Mouse (Mus musculus) urinary bladder, postnatal 14 days (tissue): ENCODE measurements around the gene Inafm2.

Source experiments
- DNase-seq: peaks from one replicate; pipeline ENCODE4 v3.0.0; 2021; ENCODE audit warnings: low spot score

Gene Inafm2

DNA sequence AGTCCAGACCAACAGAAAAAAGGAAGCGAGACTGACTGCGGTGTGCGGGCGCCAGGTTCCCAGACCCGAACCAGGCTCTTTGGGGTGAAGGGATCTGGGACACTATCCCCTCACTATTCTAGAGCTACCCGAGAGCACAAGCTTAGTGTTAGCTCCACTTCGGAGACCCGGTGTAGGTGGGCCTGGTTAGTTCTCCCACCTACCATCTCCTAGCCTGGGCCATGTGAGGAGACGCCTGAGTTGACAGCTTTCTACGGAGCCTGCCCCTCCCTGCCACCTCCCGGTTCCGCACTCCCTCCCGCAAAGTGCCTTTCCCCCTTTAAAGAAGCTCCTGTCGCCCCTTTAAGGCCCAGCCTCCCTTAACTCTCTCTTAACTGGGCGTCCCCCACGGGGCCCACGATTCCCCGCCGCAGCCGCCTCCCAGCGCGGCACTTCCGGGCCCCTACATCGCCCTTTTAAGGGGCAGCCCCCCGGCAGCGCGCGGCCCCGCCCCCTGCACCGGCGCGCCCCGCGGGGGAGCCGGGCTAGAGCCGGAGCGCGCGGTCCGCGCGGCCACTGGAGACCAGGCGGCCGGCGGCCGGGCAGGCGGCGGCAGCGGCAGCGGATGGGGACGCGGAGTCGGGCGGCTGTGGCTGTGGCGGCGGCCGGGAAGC is at the start of gene Inafm2:
Inafm2 (plus strand) TSS at position 527 of the 653 bp plus-strand sequence.
- DNase-seq = peak; percentile 90

DNA sequence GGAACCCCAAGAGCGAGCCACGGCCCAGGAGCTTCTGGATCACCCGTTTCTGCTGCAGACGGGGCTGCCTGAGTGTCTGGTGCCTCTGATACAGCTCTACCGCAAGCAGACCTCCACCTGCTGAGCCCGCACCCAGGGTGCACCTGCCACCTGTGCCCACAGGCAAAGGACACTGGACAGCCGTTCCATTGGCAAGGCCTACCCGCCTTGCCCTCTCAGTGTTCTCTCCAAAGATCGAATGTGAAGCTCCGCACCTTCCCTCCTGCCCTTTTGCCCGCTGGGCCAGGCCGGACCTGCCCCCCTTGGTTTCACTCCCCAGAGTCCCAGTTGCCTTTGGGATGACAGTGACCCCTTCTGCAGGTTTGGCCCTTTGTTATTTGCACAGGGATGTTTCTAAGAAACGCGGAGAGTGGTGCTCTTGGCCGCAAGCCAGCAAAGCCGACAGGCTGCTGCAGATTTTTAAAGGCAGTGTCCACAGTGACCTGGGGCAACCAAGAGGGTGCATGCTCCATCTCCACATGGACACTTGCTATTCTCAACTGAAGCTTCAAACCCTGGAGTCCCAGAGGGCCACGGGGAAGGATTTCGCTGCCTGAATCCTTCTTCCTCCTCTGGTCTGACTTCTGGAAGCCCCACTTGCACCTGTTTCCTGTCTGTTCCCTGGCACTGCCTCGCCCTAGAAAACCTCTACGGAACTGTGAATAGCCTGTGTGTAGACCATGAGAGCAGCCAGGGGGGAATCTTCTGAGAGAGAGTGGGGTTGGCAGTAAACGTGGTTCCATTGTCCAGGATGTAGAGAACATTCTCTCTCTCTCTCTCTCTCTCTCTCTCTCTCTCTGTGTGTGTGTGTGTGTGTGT is 48.9 kb upstream of the Inafm2 start:
- DNase-seq = no peak

DNA sequence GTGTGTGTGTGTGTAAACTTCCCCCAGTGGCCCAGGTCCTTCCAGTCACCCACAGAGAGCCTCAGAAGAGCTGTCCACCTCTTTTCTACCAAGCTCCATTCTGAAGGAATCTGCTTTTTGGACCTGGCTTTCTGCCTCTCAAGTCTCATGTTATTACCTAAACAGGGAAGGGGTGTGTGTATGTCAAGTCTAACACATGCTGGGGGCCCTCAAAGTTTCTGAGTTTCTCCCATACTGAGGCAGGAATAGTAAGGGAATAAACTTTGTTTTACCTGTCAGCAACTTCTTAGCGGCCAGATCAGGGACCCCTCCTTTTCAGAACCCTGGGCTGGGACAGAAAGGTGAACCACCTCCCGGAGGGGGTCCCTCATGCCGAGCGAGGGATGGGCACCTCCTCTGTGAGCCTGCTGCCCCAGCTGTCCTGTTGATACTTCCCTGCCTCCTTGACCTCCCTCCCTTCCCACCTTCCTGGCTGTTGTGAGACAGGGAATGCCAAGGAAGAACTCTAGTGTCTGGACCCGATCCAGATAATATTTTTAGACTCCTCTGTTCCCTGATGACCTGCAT is 48.2 kb upstream of the Inafm2 start:
- no peak for DNase-seq

DNA sequence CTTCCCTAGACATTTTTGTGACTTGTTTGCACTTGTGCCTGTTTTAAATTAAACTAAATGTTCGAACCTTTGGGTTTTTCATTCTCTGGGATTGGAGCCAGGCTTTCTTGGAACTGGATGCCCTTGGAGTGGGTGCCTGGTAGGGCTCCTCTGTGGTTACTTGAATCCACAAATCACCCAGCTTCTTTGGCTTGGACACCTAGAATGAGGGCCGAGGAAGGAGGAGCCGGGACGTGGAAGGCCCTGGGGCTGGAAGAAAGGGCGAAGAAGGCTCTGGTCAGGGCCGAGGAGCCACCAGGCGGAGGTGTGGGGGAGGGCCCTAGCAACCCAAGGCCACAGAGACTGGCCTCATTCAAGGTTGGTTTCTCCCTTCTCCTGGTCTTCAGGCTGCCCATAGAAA is 47.6 kb upstream of the Inafm2 start:
- DNase-seq = no peak

DNA sequence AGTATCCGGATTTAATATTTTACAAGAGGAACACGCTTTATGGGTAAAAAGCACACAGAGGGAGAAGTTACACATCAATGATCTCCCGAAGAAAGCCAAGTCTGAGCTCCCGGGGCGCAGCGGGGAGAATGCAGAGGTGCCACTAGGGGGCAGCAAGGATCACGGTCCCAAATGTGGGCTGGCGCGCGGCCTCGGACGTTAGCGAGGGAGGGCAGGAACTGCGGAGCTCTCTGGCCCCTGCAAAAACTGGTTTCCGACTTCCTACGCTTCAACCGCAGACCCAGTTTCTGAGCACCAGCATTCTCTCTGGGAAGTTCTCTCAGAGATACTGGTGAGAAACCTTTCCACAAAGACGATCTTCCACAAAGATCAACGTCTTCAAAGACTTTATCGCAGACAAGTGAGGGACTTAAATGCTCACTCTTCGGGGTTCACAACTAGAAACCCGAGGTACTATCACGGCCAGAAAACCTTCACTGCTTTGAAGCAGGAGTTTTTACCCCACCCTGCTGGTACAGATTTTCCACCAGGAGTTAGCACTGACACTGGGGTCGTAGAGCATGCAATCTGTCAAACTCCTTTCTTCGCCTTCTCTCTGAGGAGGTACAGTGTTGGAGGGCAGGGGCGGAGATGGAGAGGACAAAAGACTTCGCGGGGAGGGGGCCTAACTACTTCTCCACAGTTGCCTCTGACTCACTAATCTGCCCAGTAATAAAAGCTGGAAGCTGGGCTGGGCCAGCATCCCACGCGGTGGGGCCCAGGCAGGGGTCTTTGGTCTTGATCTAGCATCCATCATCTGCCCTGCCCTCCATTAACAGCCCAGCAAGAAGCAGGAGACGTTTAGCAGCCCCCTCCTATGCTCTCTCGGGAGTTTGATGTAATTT is 45.1 kb upstream of the Inafm2 start:
- DNase-seq = peak; percentile 89

DNA sequence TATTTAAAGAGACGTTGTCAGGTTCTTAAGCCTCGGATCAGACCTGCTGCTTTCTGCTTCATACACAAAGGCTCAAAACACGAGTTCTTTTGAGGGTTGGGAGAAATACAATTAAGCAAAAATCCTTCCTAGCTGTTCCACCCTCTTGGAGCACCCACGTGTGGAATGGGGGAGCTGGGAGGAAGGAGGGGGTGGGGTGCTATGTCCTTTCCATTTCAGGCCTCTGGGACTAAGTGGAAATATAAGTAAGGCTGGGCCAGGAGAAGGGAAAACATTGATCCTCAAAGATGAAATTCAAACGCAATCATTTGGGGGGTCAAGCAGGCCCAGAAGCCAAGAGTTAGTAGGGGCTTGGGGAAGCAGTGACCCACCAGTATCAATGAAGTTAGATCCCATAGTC is 44.4 kb upstream of the Inafm2 start:
- DNase-seq = no peak

DNA sequence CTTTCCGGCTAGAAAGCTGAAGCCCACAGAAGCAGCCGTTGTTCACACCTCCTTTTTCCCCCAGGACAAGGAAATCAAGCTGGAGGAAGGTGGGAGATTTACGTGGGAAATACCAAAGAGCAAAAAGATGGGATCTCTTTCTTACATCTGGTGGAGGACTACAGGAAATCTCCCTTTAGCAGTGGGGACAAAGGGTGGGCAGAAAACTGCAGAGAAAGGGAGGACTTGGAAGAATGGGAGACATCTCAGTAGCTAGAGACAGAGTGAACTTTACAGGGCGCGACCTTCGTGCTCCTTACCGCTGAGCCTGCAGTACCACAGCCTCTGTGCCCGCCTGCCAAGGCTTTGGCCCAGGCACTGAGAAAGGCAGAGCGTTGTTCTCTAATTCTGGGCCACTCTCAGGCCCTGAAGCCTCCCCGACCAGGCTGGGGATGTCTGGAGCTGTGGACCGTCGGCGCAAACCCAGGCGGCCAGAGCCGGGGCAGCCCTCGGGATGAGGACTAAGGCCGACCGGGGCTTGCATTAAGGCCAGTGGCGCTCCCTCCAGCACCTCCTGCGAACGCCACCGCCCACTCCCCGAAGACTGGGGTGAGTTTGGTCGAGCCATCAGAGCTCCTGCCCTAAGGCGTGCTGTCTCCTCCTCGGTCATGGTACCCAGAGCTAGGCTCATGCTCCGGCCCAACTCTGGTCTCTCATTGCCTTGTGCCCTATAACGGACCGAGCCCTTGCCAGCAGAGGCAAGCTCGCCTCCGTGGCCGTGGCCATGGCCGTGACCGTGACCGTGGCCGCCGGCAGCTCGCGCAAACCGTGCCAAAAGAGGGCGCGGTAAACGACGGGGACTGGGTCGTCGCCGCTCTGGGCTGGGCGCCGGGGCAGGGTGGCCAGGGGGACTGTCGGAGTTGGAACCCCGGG is 43.3 kb upstream of the Inafm2 start:
- DNase-seq = no peak

DNA sequence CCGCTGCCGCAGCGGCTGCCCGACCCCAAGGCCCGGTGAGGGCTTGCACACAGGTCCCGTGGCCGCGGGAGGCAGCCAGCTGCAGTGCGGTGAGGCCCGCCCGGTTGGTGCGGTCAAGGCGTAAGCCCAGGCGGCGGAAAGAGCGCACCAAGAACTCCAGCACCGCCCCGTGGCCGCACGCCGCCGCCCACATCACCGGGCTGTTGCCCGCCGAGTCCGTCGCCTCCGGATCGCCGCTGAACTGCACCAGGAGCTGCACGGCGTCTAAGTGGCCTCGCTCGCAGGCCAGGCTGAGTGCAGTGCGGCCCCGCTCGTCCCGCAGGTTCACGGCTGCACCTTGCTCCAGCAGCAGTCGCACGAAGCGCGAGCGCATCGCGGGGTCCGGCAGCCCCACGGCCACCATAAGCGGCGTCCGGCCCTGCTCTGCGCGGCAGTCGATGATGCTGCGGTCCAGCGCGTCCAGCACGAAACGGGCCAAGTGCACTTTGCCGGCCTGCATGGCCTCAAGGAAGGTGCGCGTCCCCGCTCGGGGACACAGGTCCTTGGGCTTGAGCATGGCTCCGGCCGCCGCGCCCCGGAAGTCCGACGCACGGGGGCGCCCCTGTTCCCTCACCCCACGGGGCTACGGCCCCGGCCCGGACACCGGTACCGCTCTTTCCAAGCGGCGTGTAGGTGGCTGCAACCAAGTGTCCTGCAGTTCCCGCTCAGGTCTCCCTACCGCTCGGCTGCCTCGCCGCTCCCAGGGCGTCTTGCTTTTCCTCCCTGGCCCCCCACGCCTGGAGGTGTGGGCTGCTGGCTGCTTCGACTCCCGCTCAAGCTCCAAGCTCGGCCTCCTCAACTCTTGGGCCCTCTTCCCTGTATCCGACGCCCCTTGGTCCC is 42.4 kb upstream of the Inafm2 start:
- DNase-seq = peak; percentile 43

DNA sequence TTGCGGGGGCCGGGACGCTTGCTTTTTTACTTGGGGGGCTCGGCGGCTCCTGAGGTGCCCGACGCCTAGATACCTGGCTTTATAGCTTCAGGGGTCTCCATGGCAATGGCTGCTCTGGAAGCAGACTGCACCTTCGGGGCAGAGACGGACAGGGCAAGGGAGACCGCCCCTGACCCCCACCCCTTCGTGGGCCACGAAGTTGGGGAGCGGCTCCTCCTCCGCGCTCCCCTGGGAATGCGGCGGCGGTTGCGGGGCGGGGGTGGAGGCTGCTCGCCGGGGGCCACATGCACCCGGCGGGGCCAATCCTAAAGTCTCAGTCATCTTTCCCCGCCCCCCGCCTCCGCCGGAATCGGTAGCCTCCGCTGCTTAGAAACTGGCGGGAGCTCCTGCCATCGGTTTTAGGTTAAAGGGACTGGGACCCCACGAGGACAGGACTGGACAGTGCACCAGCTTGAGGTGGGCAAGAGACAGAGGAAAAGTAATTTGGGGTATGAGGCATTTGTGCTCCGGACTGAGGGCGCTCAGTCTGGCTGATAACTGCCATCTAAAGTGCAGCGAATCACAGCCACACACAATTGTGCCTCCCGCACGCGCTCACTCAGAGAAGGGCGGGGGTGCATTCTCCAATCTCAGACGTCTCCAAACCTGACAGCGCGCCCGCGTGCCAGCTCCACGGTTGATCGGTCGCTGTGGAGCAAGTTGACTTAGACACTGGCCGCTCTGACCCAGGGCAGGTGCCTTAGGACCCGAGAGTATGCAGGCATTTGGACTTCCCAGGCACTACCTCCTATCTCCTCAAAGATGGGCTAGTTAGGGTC is 41.4 kb upstream of the Inafm2 start, which contains the start of gene Ankrd63:
Ankrd63 (minus strand) TSS at position 51 of the 818 bp plus-strand sequence.
- DNase-seq = no peak

DNA sequence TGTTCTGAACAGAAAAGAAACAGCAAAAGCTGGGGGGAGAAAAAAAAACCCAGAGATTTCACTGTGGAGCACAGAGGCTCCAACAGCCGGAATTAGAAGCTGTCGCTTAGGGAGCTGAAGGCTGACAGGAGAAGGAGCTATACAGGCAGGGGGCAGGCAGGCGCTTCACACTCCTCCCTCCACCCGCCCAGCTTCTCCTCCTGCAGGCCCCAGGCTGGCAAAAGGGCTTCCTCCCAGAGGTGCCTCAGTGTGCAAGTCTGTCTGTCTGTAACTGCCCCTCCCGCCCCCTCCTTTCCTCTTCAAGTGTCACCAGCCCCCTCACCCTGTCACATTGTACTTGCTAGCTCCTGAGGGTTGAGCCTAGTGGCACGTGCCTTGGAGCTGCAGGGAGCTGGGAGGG is 39.1 kb upstream of the Inafm2 start:
- DNase-seq = no peak

DNA sequence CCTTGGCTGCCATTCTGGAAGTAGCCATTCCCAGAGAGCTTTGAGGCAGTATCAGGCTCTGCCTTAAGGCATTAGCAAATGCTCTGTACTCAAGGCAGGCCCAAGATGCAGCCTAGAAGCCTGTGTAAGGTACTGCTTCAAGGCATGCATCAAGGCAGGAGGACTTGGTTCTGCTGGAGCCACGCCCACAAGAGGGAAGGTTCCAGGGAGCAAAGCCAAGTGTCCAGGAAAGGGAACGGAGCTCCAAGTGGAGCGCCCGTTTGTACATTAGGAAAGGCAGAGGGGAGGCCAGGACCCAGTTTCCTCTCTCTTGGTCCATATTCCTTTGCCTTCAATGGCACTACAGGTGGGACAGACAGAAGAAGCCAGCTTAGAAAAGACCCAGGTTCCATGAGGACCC is 37.1 kb upstream of the Inafm2 start:
- no peak for DNase-seq

DNA sequence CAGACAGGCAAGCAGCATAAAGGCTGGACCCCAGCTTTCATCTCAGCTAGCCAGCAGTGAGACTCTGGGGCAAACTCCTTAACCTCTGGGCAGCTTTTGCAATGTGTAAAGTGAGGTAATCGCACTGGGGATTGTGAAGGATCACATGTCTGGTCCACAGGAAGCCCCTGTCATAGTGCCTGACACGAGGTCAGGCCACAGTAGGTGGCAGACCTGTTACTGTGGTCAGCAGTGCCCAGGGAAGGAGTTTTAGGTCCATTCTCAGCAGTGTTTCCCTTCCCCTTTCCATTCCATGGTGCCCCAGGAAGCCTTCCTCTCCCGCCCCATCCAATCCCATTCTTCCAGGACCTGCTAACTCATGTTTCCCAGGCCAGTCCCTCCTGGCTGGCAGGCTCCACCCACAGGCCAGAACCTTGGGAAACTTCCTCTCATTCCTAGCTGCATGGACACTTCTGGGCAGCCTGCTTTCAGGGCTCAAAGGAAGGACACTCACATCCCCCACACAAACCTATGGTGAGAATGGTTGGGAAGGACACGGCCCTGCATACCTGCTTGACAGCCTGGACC is 35.8 kb upstream of the Inafm2 start:
- no peak for DNase-seq

DNA sequence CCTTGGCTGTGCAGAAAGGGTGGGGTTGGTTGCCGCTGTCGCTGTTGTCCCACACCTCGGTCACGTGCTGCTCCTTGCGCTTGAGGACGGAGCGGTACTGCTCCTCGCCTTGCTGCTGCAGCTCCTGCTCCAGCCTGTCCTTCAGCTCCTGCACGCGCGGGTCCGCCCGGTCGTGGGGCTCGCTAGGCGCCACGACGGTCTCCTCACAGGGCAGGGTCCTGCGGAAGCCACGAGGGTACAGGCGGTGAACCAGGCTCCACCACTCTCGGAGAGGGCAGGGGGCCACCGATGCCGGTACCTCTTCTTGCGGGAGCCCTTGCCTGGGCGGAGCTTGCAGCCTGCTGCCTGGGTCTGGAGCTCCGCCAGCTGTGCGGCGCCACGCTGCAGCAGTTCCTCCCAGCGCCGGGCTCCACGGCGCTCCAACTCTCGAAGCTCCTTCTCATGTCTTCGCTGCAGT is 34.5 kb upstream of the Inafm2 start:
- peak; percentile 46 for DNase-seq

DNA sequence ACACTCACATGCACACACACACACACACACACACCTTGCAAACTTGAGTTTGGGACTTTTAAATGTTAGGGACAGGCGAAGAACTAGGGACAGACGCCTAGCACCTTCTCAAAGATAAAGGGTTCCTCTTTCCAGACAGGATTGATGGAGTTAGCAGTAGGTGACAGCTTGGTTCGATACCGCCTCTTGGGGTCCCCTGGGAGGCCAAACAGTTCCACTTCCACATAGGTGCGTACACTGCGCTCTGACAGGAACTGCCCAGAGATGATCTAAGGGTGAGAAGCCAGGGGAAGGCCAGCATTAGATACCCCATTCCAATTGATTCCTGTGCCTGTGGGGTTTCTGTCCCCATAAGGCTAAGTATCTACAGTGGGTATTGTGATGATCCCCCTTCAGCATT is 31.9 kb upstream of the Inafm2 start:
- DNase-seq = no peak

DNA sequence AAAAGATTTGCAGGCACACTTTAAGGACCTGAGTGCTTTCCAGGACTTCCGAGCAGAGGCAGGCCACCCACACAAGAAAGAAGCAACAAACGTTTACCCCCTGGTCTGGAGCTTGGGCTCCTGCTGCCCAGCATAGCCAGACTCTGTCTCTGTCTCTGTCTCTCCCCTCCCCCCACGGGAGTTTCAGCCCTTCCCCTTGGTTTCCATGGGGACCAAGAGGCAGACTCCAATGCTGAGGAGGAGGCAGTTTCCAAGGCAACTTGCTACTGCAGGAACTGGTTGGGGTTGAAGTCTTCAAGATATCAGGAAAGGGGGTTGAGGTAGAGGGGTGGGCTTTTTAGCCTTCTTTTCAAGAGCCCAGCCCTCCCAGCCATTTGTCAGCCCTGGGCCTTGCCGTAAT is 31.3 kb upstream of the Inafm2 start:
- no peak for DNase-seq

DNA sequence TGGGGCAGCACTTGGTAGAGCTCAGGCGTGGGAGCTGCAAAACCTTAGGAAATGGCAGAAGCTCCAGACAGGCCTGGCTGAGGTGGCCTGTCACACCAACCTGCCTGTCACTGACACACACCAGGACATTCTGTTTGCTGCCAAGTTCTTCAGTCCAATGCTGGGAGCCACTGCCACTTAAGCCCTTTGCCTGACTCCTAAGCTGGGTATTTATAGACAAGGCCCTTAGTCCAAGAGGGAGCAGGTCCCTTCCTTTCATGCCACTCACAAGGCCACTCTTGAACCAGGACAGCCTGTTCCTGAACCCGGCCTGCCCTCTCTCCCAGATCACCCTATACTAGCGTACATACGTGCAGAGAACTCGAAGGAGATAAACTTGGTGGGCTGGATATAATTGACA is 28.9 kb upstream of the Inafm2 start:
- no peak for DNase-seq

DNA sequence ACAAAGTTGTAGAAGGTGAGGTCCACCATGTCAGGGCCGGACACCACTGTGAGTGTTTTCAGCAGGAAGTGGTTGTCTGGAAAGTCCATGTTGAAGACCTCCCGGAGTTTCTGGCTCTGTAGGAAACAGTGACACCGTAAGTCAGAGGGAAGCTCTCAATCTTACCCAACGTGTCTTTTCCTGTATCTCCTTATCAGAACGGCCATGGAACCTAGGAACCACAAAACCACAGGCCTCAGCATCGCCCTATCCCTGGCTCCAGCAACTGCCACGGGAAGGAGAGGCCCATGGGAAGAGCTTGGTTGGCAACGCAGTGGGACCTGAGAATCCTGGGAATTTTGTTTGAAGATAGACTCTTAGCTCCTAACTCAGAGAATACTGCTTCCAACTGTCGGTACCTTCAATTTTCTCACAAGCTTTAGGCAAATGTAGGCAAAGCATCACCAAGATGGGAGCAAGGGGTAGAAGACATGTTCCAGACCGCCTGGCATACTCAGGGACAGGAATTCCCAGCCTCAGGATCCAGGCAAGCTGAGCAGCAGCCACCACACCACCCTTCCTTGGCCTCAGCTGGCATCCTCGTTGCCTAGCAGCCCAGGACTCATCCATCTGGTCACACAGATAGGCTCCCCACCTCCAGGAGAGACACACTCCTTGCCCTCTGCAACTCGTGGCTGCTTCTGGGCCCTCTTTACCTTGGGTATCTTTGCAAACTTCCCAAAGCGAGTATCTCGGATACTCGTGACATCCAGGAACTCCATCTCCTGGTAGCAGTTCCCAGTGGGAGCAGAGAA is 21.7 kb upstream of the Inafm2 start:
- no peak for DNase-seq

DNA sequence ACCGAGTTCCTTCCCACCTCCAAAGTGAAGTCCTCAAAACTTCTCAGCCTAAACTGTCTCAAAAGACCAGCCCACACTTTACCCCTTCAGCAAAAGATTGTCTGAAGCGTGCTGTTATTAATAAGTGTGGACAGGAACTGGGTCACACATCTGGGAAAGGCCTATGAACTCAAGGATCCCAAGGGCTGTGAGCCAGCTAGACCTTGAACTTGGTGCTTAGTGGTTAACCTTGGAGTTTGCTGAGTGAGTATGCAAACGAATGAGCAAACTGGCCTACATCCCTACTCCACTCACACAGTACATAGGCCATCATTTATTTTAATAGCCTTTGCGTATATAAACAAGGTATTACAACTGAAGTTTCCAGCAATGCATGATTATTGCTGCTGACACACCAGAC is 20.0 kb upstream of the Inafm2 start:
- DNase-seq = no peak
